8 mouse cellular contexts compared by ENCODE assay signal in genomic region chr1:51478262-51479026, GRCm38 (mm10). TPM values are rescaled to one million over a fixed set of nuclear protein-coding genes. Genes with fewer than 3 reads are reported as not detected.
DNase-seq lines count a peak whose midpoint lies in the region; ATAC-seq and TF ChIP-seq lines count a peak whose summit lies in the region.

Nabp1 (minus strand) TSS chr1:51478425.

- H3K4me3 ChIP-seq in bone marrow macrophage, adult 2 months (ENCODE audit: insufficient read depth, low read length), result peak within 1 kb of the TSS; percentile 80
- H3K4me3 ChIP-seq in embryonic fibroblast, embryonic 13.5 days (ENCODE audit: insufficient read depth, low read length), result peak within 1 kb of the TSS; percentile 63
- H3K4me3 ChIP-seq in kidney, embryonic 14.5 days (ENCODE audit: low read length), result peak within 1 kb of the TSS; percentile 57
- peak within 1 kb of the TSS; percentile 74 for H3K4me3 ChIP-seq in limb, embryonic 15.5 days

- H3K4me2 ChIP-seq in kidney, embryonic 14.5 days (replicated peaks; ENCODE audit: low read depth, low read length), result peak within 1 kb of the TSS; percentile 95
- peak within 1 kb of the TSS; percentile 95 for H3K4me2 ChIP-seq in limb, embryonic 15.5 days

- DNase-seq in A20 (ENCODE audit: low read depth, low spot score), result peak; percentile 99
- DNase-seq in heart, adult 9 months (ENCODE audit: low spot score in 2 of 2), result peak; percentile 99
- DNase-seq in monocyte, adult 2 months (ENCODE audit: low read depth in 1 of 2, low spot score in 2 of 2), result peak; percentile 98 to 100
- peak; percentile 98 to 99 for DNase-seq in spleen, postnatal 36 days (ENCODE audit: low spot score in 2 of 2)

- no peaks in the 10 kb centered on the region for H3K36me3 ChIP-seq in kidney, embryonic 14.5 days (ENCODE audit: control insufficient read depth, insufficient read depth, low read length)
- no peaks in the 10 kb centered on the region for H3K36me3 ChIP-seq in limb, embryonic 15.5 days

- H3K9me3 ChIP-seq in kidney, embryonic 14.5 days (ENCODE audit: control insufficient read depth, low read length), result no peaks in the 10 kb centered on the region
- no peaks in the 10 kb centered on the region for H3K9me3 ChIP-seq in limb, embryonic 15.5 days

- peak within 1 kb of the TSS; percentile 70 for H3K9ac ChIP-seq in kidney, embryonic 14.5 days (ENCODE audit: low read depth, low read length)
- H3K9ac ChIP-seq in limb, embryonic 15.5 days, result peak within 1 kb of the TSS; percentile 64

- TF ChIP-seq CTCF in bone marrow macrophage, adult 2 months (IDR thresholded peaks at IDR 0.05; ENCODE audit: low read depth, low read length), result no peak
- TF ChIP-seq CTCF in embryonic fibroblast, embryonic 13.5 days (IDR thresholded peaks at IDR 0.05; ENCODE audit: borderline replicate concordance, insufficient read depth, low read length), result peak; percentile 15; the same call in 1 of the 2 replicates

- WGBS in kidney, embryonic 14.5 days, result under 1% methylated on average over 51 of the region's 51 CpGs
- WGBS in limb, embryonic 15.5 days, result under 1% methylated on average over 51 of the region's 51 CpGs

- peaks cover 25% of the 10 kb centered on the region for H3K4me1 ChIP-seq in bone marrow macrophage, adult 2 months (ENCODE audit: control insufficient read depth, insufficient read depth, low read length)
- H3K4me1 ChIP-seq in embryonic fibroblast, embryonic 13.5 days (ENCODE audit: control insufficient read depth, insufficient read depth, low read length), result no peaks in the 10 kb centered on the region
- H3K4me1 ChIP-seq in kidney, embryonic 14.5 days (ENCODE audit: control insufficient read depth, insufficient read depth, low read length), result no peaks in the 10 kb centered on the region
- H3K4me1 ChIP-seq in limb, embryonic 15.5 days, result no peaks in the 10 kb centered on the region

- H3K27ac ChIP-seq in bone marrow macrophage, adult 2 months (ENCODE audit: insufficient read depth, low read depth, low read length), result peak within 1 kb of the TSS; percentile 89
- peak within 1 kb of the TSS; percentile 47 for H3K27ac ChIP-seq in embryonic fibroblast, embryonic 13.5 days (ENCODE audit: insufficient read depth, low read length)
- peak within 1 kb of the TSS; percentile 73 for H3K27ac ChIP-seq in kidney, embryonic 14.5 days (ENCODE audit: low read depth, low read length)
- H3K27ac ChIP-seq in limb, embryonic 15.5 days, result peak within 1 kb of the TSS; percentile 86

- ATAC-seq in kidney, embryonic 14.5 days (ENCODE audit: low FRiP score, low TSS enrichment), result peak; percentile 100
- peak; percentile 100 for ATAC-seq in limb, embryonic 15.5 days (ENCODE audit: insufficient number of reproducible peaks, low FRiP score, low TSS enrichment, low read depth)

- TF ChIP-seq POLR2A in bone marrow macrophage, adult 2 months (IDR thresholded peaks at IDR 0.05; ENCODE audit: borderline replicate concordance, low read depth, low read length), result peak; percentile 100
- TF ChIP-seq POLR2A in embryonic fibroblast, embryonic 13.5 days (IDR thresholded peaks at IDR 0.05; ENCODE audit: low read depth, low read length), result peak; percentile 99

- no peaks in the 10 kb centered on the region for H3K27me3 ChIP-seq in kidney, embryonic 14.5 days (ENCODE audit: control insufficient read depth, insufficient read depth, low read length)
- no peaks in the 10 kb centered on the region for H3K27me3 ChIP-seq in limb, embryonic 15.5 days

RNA-seq across cellular contexts. Expression of gene Nabp1, which starts in this region (rescaled TPM):
- 42.4 and 46.7 TPM in 2 replicates for polyA plus RNA-seq in bone marrow macrophage, adult 2 months (2012; ENCODE audit: insufficient read depth, insufficient read length, missing spikeins)
- 34.7 and 65.2 TPM in 2 replicates for polyA plus RNA-seq in embryonic fibroblast, embryonic 13.5 days (2011; ENCODE audit: insufficient read length, low read depth, missing spikeins)
- 10.6 and 14.5 TPM in 2 replicates for polyA plus RNA-seq in kidney, embryonic 14.5 days (2014; fragmentation: Nextera tagmentation; extraction: Ambion mirVana)
- 11.6 and 12.2 TPM in 2 replicates for polyA plus RNA-seq in limb, embryonic 15.5 days (2015; fragmentation: Nextera tagmentation; extraction: Ambion mirVana)

Comparison
In these comparisons a context has a peak if more than half of its experiments do, and no peak if none do; other contexts are left out.
1. Peak in every context shown above with its lines: DNase-seq, ATAC-seq, H3K4me3 ChIP-seq and H3K27ac ChIP-seq.